Mouse (Mus musculus): ENCODE measurements at regions not wholly inside any gene's neighbourhood (a gene's known extent, or its start where the extent isn't known, plus 50 kb on each side); places are given as distances from the start of the nearest gene placed in this dataset.

- no peak for TF ChIP-seq POLR2A (IDR thresholded peaks at IDR 0.05; ENCODE audit: insufficient read depth, low read depth, low read length)
- TF ChIP-seq CTCF (IDR thresholded peaks at IDR 0.05; ENCODE audit: insufficient read depth, low read depth, low read length): no peak
These were observed 69.5 kb downstream of the Lao1 start for GRCm38 (mm10) chr4:119030865-119031264.

Data from olfactory bulb, adult 2 months (tissue).